Mouse (Mus musculus) thymus, adult 2 months (tissue): Measurements from ENCODE around the gene Igf1r.

ENCODE experiments used
- CTCF ChIP-seq: fragments of 200-500 bp; IDR thresholded peaks from 2 replicates; pipeline ENCODE4 v1.5.1; 2012; ENCODE audit warnings: mild to moderate bottlenecking, control low read depth, low read length, moderate library complexity, borderline replicate concordance; ENCODE audit not compliant: control insufficient read depth, poor library complexity, insufficient read depth; ENCODE audit errors: extremely low read depth
- POLR2A ChIP-seq: fragments of 200-500 bp; IDR thresholded peaks from 2 replicates; pipeline ENCODE4 v1.6.1; 2012; ENCODE audit warnings: mild to moderate bottlenecking, low read length, control low read depth, moderate library complexity; ENCODE audit not compliant: control insufficient read depth, poor library complexity, insufficient read depth; ENCODE audit errors: extremely low read depth

- TF ChIP-seq CTCF, result no peak
- no peak for TF ChIP-seq POLR2A
Observed at GRCm38 (mm10) chr7:68125347-68125746, 172.7 kb downstream of the Igf1r start.
